Mouse (Mus musculus) lung, embryonic 16.5 days (tissue): ENCODE measurements around the gene Zfp961. TPM values are rescaled to one million over a fixed set of nuclear protein-coding genes. Genes with fewer than 3 reads are reported as not detected.
"Not testable (repeated sequence)": the region's sequence is repeated elsewhere in the genome, so short reads cannot be mapped to it uniquely, and the experiment has no call there.

Experiments used
- ATAC-seq: fragments of 200-750 bp; cut with Nextera tagmentation; 2 replicates; pipeline ENCODE4 v1.8.0; 2017; ENCODE audit warnings: low read depth, mild to moderate bottlenecking, moderate library complexity
- H3K27ac ChIP-seq: fragments of 300-500 bp; sonication (generic); 2 replicates; pipeline ENCODE4 v1.5.1; 2014; ENCODE audit warnings: mild to moderate bottlenecking, control low read depth, low read length
- H3K27me3 ChIP-seq: fragments of 300-500 bp; sonication (generic); 2 replicates; pipeline ENCODE4 v1.6.1; 2014; ENCODE audit warnings: low read depth, low read length, mixed read lengths; ENCODE audit not compliant: control insufficient read depth, insufficient read depth
- H3K36me3 ChIP-seq: fragments of 300-500 bp; sonication (generic); 2 replicates; pipeline ENCODE4 v1.6.1; 2014; ENCODE audit warnings: low read length; ENCODE audit not compliant: control insufficient read depth, insufficient read depth
- H3K4me1 ChIP-seq: fragments of 300-500 bp; sonication (generic); replicated peaks from 2 replicates; pipeline ENCODE4 v1.6.1; 2014; ENCODE audit warnings: low read length, mixed read lengths; ENCODE audit not compliant: control insufficient read depth, insufficient read depth
- H3K4me2 ChIP-seq: fragments of 300-500 bp; sonication (generic); 2 replicates; pipeline ENCODE4 v1.6.1; 2014; ENCODE audit warnings: low read depth, low read length, control low read depth
- H3K4me3 ChIP-seq: fragments of 300-500 bp; sonication (generic); 2 replicates; pipeline ENCODE4 v1.5.1; 2014; ENCODE audit warnings: mild to moderate bottlenecking, low read length, control low read depth
- H3K9ac ChIP-seq: fragments of 300-500 bp; sonication (generic); 2 replicates; pipeline ENCODE4 v1.6.1; 2014; ENCODE audit warnings: low read length, control low read depth
- H3K9me3 ChIP-seq: fragments of 300-500 bp; sonication (generic); 2 replicates; pipeline ENCODE4 v1.6.1; 2016; ENCODE audit warnings: low read length; ENCODE audit not compliant: control insufficient read depth
- WGBS: fragments of 180-500 bp; shearing (Covaris S2); extraction: QIAGEN DNeasy Blood & Tissue Kit; methylation state at CpG from one replicate; pipeline ENCODE4 v1.1.7; 2014; 5-methylcytosine and 5-hydroxymethylcytosine counted together
- polyA plus RNA-seq: library from polyadenylated mRNA; unstranded; fragments of >200 nt; fragmentation: Nextera tagmentation; extraction: Ambion mirVana; gene quantifications from 2 replicates; pipeline ENCODE4 v1.2.1, GENCODE M21; 2015

Gene Zfp961
- polyA plus RNA-seq, 1 experiment from 2014 or later, result 24.4 TPM

- H3K36me3 ChIP-seq, result no peaks in the 10 kb centered on the region
- 77% methylated on average over 3 of the region's 3 CpGs for WGBS
- H3K4me3 ChIP-seq, result no peak overlapping the region
- no peaks in the 10 kb centered on the region for H3K9me3 ChIP-seq
- no peak overlapping the region for H3K4me2 ChIP-seq
- H3K9ac ChIP-seq, result no peak overlapping the region
- no peak overlapping the region for H3K27ac ChIP-seq
- H3K27me3 ChIP-seq, result no peaks in the 10 kb centered on the region
- H3K4me1 ChIP-seq, result no peaks in the 10 kb centered on the region
- ATAC-seq, result no peak
Observed at GRCm38 (mm10) chr8:72005912-72006311, 55.1 kb downstream of the Zfp961 start.

- no peak overlapping the region for H3K4me3 ChIP-seq
- no peaks in the 10 kb centered on the region for H3K4me1 ChIP-seq
- no peaks in the 10 kb centered on the region for H3K9me3 ChIP-seq
- H3K9ac ChIP-seq, result no peak overlapping the region
- ATAC-seq, result no peak
- no peak overlapping the region for H3K4me2 ChIP-seq
- H3K27ac ChIP-seq, result no peak overlapping the region
- 71% methylated on average over 1 of the region's 1 CpGs for WGBS
- no peaks in the 10 kb centered on the region for H3K36me3 ChIP-seq
- no peaks in the 10 kb centered on the region for H3K27me3 ChIP-seq
Observed at GRCm38 (mm10) chr8:72006763-72007162, 55.9 kb downstream of the Zfp961 start.

- WGBS, result 64% methylated on average over 3 of the region's 3 CpGs
- Histone ChIP-seq H3K4me1 (no peaks in the 10 kb centered on the region), H3K4me2 (no peak overlapping the region), H3K9ac (no peak overlapping the region), H3K27ac (no peak overlapping the region), H3K9me3 (no peaks in the 10 kb centered on the region), H3K27me3 (no peaks in the 10 kb centered on the region), H3K4me3 (no peak overlapping the region), H3K36me3 (no peaks in the 10 kb centered on the region)
- no peak for ATAC-seq
Observed at GRCm38 (mm10) chr8:72008134-72008641, 57.4 kb downstream of the Zfp961 start.

GRCm38 (mm10) chr8:72009473-72009872, 58.6 kb downstream of the Zfp961 start, which contains the start of gene Cyp4f18:
Cyp4f18 (minus strand) TSS chr8:72009626.
- no peak for ATAC-seq
- Histone ChIP-seq H3K27me3 (no peaks in the 10 kb centered on the region), H3K9me3 (no peaks in the 10 kb centered on the region), H3K4me1 (no peaks in the 10 kb centered on the region), H3K9ac (no peak within 1 kb of the TSS), H3K36me3 (no peaks in the 10 kb centered on the region), H3K4me3 (no peak within 1 kb of the TSS), H3K27ac (no peak within 1 kb of the TSS), H3K4me2 (no peak within 1 kb of the TSS)
- WGBS, result 50% methylated on average over 3 of the region's 3 CpGs

GRCm38 (mm10) chr8:72013506-72014228, 62.8 kb downstream of the Zfp961 start:
- ATAC-seq, H3K36me3 ChIP-seq, H3K4me3 ChIP-seq, H3K9ac ChIP-seq, H3K9me3 ChIP-seq, H3K27me3 ChIP-seq, H3K27ac ChIP-seq, H3K4me2 ChIP-seq, H3K4me1 ChIP-seq: not testable (repeated sequence)
- 53% methylated on average over 6 of the region's 6 CpGs for WGBS

- not testable (repeated sequence) for H3K4me2 ChIP-seq, H3K4me1 ChIP-seq, H3K4me3 ChIP-seq, ATAC-seq, H3K9ac ChIP-seq, H3K9me3 ChIP-seq, H3K36me3 ChIP-seq, H3K27me3 ChIP-seq, H3K27ac ChIP-seq
- 50% methylated on average over 2 of the region's 2 CpGs for whole genome bisulfite sequencing
Observed at GRCm38 (mm10) chr8:72017339-72017738, 66.5 kb downstream of the Zfp961 start.

- H3K4me3 ChIP-seq, result no peak overlapping the region
- no peaks in the 10 kb centered on the region for H3K4me1 ChIP-seq
- H3K9ac ChIP-seq, result no peak overlapping the region
- no peak for ATAC-seq
- H3K4me2 ChIP-seq, result no peak overlapping the region
- H3K27me3 ChIP-seq, result no peaks in the 10 kb centered on the region
- H3K27ac ChIP-seq, result no peak overlapping the region
- no peaks in the 10 kb centered on the region for H3K9me3 ChIP-seq
- no peaks in the 10 kb centered on the region for H3K36me3 ChIP-seq
- 73% methylated on average over 2 of the region's 2 CpGs for WGBS
Observed at GRCm38 (mm10) chr8:72018141-72018540, 67.3 kb downstream of the Zfp961 start.

- H3K4me3 ChIP-seq, ATAC-seq, H3K27ac ChIP-seq, H3K9me3 ChIP-seq, H3K36me3 ChIP-seq, H3K4me2 ChIP-seq, H3K27me3 ChIP-seq, H3K4me1 ChIP-seq, H3K9ac ChIP-seq: not testable (repeated sequence)
- 78% methylated on average over 1 of the region's 1 CpGs for whole genome bisulfite sequencing
Observed at GRCm38 (mm10) chr8:72019022-72019421, 68.2 kb downstream of the Zfp961 start.

- no peak for ATAC-seq
- 41% methylated on average over 2 of the region's 2 CpGs for WGBS
Observed at GRCm38 (mm10) chr8:72019816-72020215, 69.0 kb downstream of the Zfp961 start.

More at GRCm38 (mm10) chr8:72019816-72020215, 69.0 kb downstream of the Zfp961 start:
- no peak overlapping the region for H3K9ac ChIP-seq
- no peaks in the 10 kb centered on the region for H3K9me3 ChIP-seq
- H3K36me3 ChIP-seq, result no peaks in the 10 kb centered on the region
- no peaks in the 10 kb centered on the region for H3K27me3 ChIP-seq
- no peak overlapping the region for H3K4me2 ChIP-seq
- no peak overlapping the region for H3K27ac ChIP-seq
- H3K4me1 ChIP-seq, result no peaks in the 10 kb centered on the region
- no peak overlapping the region for H3K4me3 ChIP-seq
